Mouse (Mus musculus) limb, embryonic 15.5 days (tissue): ENCODE measurements around the gene Gm8122. TPM values are rescaled to one million over a fixed set of nuclear protein-coding genes. Genes with fewer than 3 reads are reported as not detected.
"Not testable (repeated sequence)": the region's sequence is repeated elsewhere in the genome, so short reads cannot be mapped to it uniquely, and the experiment has no call there.

ENCODE experiments used
- ATAC-seq: fragments of 200-750 bp; cut with Nextera tagmentation; 2 replicates; pipeline ENCODE4 v1.8.0; 2017; ENCODE audit warnings: low read depth, moderate TSS enrichment; ENCODE audit not compliant: insufficient number of reproducible peaks, low FRiP score, low TSS enrichment
- H3K27ac ChIP-seq: fragments of 300-500 bp; sonication (generic); 2 replicates; pipeline ENCODE4 v1.5.1; 2015; ENCODE audit warnings: moderate library complexity, mild to moderate bottlenecking, inconsistent platforms
- H3K27me3 ChIP-seq: fragments of 300-500 bp; sonication (generic); 2 replicates; pipeline ENCODE4 v1.6.1; 2015; ENCODE audit warnings: inconsistent platforms
- H3K36me3 ChIP-seq: fragments of 300-500 bp; sonication (generic); 2 replicates; pipeline ENCODE4 v1.6.1; 2015; ENCODE audit warnings: inconsistent platforms
- H3K4me1 ChIP-seq: fragments of 300-500 bp; sonication (generic); 2 replicates; pipeline ENCODE4 v1.6.1; 2015; ENCODE audit warnings: inconsistent platforms
- H3K4me2 ChIP-seq: fragments of 300-500 bp; sonication (generic); 2 replicates; pipeline ENCODE4 v1.6.1; 2015; ENCODE audit warnings: mild to moderate bottlenecking, inconsistent platforms
- H3K4me3 ChIP-seq: fragments of 300-500 bp; sonication (generic); 2 replicates; pipeline ENCODE4 v1.5.1; 2015; ENCODE audit warnings: mild to moderate bottlenecking, inconsistent platforms
- H3K9ac ChIP-seq: fragments of 300-500 bp; sonication (generic); 2 replicates; pipeline ENCODE4 v1.6.1; 2015; ENCODE audit warnings: inconsistent platforms
- H3K9me3 ChIP-seq: fragments of 300-500 bp; sonication (generic); 2 replicates; pipeline ENCODE4 v1.6.1; 2016; ENCODE audit warnings: inconsistent platforms
- WGBS: fragments of 180-500 bp; shearing (Covaris S2); methylation state at CpG from one replicate; pipeline ENCODE4 v1.1.7; 2015; 5-methylcytosine and 5-hydroxymethylcytosine counted together
- polyA plus RNA-seq: library from polyadenylated mRNA; unstranded; fragments of >200 nt; fragmentation: Nextera tagmentation; extraction: Ambion mirVana; gene quantifications from 2 replicates; pipeline ENCODE4 v1.2.1, GENCODE M21; 2015

The Gm8122 gene
- polyA plus RNA-seq, 1 experiment from 2014 or later: not detected

DNA sequence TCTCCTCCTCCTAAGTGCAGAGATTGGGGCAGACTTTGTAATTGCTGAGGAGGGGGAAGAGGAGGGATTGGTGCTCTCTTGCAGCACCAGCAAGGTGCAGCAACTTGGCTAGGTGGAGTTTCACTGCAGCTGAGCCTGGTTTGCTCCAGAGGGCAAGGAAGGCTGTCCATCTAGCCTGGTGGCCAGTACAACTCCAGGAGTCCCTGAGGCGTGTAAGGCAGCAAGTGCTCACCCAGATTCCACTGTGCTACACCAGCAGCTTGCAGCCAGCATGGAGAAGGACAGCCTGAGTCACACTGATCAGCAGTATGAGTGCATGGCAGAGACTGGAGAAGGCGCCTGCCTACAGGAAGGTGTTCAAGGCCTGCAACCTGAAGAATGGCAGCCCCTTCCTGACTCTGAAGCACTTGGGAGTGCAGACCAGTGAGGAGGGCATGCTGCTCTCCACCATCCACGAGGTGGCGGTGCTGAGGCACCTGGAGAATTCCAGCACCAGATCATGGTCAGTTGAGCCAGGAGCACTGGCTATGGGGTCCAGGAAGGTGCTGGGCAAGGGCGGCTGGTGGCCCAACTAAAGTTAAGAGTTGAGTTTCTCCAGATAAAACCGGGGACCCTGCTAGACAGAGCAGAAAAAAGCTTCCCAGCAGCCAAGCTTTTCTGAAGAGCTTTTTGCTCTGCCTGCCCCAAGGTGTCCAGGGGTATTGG lies 15.6 kb upstream of the Gm8122 start:
- H3K4me3 ChIP-seq, H3K36me3 ChIP-seq, H3K9me3 ChIP-seq, H3K4me2 ChIP-seq, H3K4me1 ChIP-seq, H3K27ac ChIP-seq, H3K9ac ChIP-seq, ATAC-seq, H3K27me3 ChIP-seq: not testable (repeated sequence)
- 32% methylated on average over 5 of the region's 6 CpGs for WGBS

DNA sequence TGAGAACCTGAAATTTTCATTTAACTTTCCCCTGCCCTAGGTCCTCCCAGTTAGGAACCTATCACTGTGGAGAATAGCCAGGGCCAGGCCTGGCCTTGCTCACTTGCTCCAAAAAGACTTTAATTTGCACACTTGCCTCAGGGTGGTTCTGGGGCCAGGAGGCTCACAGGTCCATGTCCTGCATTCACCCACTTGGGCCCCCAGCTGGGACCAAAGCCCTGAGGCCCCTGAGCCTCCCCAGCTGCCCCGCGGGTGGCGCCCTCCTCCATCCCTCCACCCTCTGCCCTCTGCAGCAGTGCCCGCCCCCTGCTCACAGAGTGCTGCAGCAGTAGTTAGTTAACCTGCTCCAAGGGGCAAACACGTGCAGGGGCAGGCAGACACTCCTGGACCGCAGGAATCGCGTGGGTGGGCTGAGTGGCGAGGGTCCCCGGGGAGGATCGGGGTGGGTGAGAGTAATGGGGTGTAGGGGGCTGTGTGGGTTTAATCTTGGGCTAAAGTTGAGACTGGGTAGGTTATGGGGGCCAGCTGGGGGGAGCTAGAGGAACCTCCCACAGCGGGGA lies 14.6 kb upstream of the Gm8122 start:
- H3K4me2 ChIP-seq, H3K4me1 ChIP-seq, H3K36me3 ChIP-seq, H3K27ac ChIP-seq, H3K9me3 ChIP-seq, H3K9ac ChIP-seq, ATAC-seq, H3K27me3 ChIP-seq, H3K4me3 ChIP-seq: not testable (repeated sequence)
- WGBS: 17% methylated on average over 11 of the region's 12 CpGs

DNA sequence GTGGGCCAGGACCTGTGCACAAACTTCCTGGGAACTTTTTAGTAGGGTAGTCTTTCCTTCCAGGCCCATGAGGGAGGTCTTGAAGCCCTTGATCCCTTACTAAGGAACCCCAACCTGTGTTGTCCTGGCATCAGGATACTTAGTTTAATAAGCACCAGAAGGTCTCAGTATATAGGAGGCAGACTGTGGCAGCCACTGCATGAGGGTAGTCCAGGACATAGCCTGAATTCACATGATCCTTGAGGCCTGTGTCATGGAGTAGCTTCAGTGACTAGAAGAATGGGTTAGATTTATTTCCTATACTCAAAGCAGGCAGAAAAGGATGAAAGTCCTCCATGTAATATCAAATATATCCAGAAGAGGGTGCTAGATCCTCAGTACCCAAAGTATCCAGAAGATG lies 2.7 kb upstream of the Gm8122 start:
- H3K4me1 ChIP-seq, H3K27ac ChIP-seq, H3K9ac ChIP-seq, H3K27me3 ChIP-seq, H3K36me3 ChIP-seq, H3K9me3 ChIP-seq, H3K4me2 ChIP-seq, H3K4me3 ChIP-seq, ATAC-seq: not testable (repeated sequence)

Other genes starting within 250 kb of the Gm8122 start
- gene Gm8082, start 241.7 kb downstream of the Gm8122 start, polyA plus RNA-seq: not detected in 2 replicates
- gene Gm10376, start 219.7 kb downstream of the Gm8122 start, polyA plus RNA-seq: not detected in 2 replicates
- not detected in 2 replicates for gene Gm8094, start 158.7 kb downstream of the Gm8122 start, polyA plus RNA-seq
- not detected in 2 replicates for gene Gm8104, start 134.7 kb downstream of the Gm8122 start, polyA plus RNA-seq
- not detected in 2 replicates for gene Gm7233, start 55.4 kb downstream of the Gm8122 start, polyA plus RNA-seq
- gene Gm8126, start 23.3 kb upstream of the Gm8122 start, polyA plus RNA-seq: not detected in 2 replicates
- gene Gm9732, start 39.7 kb upstream of the Gm8122 start, polyA plus RNA-seq: not detected in 2 replicates
- gene Gm8127, start 58.5 kb upstream of the Gm8122 start, polyA plus RNA-seq: not detected in 2 replicates
- gene 1700001F09Rik, start 112.5 kb upstream of the Gm8122 start, polyA plus RNA-seq: not detected in 2 replicates
- not detected in 2 replicates for gene Gm8138, start 181.0 kb upstream of the Gm8122 start, polyA plus RNA-seq